Mouse (Mus musculus): ENCODE measurements at regions not wholly inside any gene's neighbourhood (a gene's known extent, or its start where the extent isn't known, plus 50 kb on each side); places are given as distances from the start of the nearest gene placed in this dataset.

- H3K27ac ChIP-seq (replicated peaks), result no peak overlapping the region; the same call in 1 of the 2 replicates
- H3K4me2 ChIP-seq, result no peak overlapping the region
- no peak overlapping the region for H3K9ac ChIP-seq (replicated peaks)
- H3K27me3 ChIP-seq (replicated peaks), result no peaks in the 10 kb centered on the region
- WGBS, result 41% methylated on average over 12 of the region's 12 CpGs
- no peaks in the 10 kb centered on the region for H3K9me3 ChIP-seq (replicated peaks)
- H3K36me3 ChIP-seq, result no peaks in the 10 kb centered on the region
- H3K4me1 ChIP-seq, result peaks cover 13% of the 10 kb centered on the region
- no peak overlapping the region for H3K4me3 ChIP-seq (replicated peaks)
- no peak for ATAC-seq (ENCODE audit: low FRiP score)
Observed at GRCm38 (mm10) chr10:111801021-111801793, 171.3 kb upstream of the Krr1 start.

GRCm38 (mm10) chr10:111801794-111802359 lies 170.6 kb upstream of the Krr1 start:
- Histone ChIP-seq H3K27me3 (replicated peaks) (no peaks in the 10 kb centered on the region), H3K4me2 (0 out of 2 replicates have a peak overlapping the region, but pooled peaks have one; percentile 3), H3K9ac (replicated peaks) (no peak overlapping the region), H3K27ac (replicated peaks) (no peak overlapping the region), H3K9me3 (replicated peaks) (no peaks in the 10 kb centered on the region), H3K4me3 (replicated peaks) (no peak overlapping the region), H3K4me1 (peaks cover 13% of the 10 kb centered on the region), H3K36me3 (no peaks in the 10 kb centered on the region)
- no peak for ATAC-seq (ENCODE audit: low FRiP score)
- WGBS, result 46% methylated on average over 12 of the region's 12 CpGs

GRCm38 (mm10) chr10:111806333-111806732 lies 166.1 kb upstream of the Krr1 start:
- Histone ChIP-seq H3K27ac (replicated peaks) (no peak overlapping the region), H3K9me3 (replicated peaks) (no peaks in the 10 kb centered on the region), H3K4me3 (replicated peaks) (no peak overlapping the region), H3K36me3 (no peaks in the 10 kb centered on the region), H3K4me1 (peaks cover 9% of the 10 kb centered on the region), H3K9ac (replicated peaks) (no peak overlapping the region), H3K27me3 (replicated peaks) (no peaks in the 10 kb centered on the region), H3K4me2 (no peak overlapping the region)
- WGBS, result 92% methylated on average over 3 of the region's 3 CpGs
- no peak for ATAC-seq (ENCODE audit: low FRiP score)

- WGBS, result 74% methylated on average over 5 of the region's 5 CpGs
- Histone ChIP-seq H3K9me3 (replicated peaks) (no peaks in the 10 kb centered on the region), H3K36me3 (no peaks in the 10 kb centered on the region), H3K4me2 (no peak overlapping the region), H3K9ac (replicated peaks) (no peak overlapping the region), H3K4me3 (replicated peaks) (no peak overlapping the region), H3K4me1 (peaks cover 3% of the 10 kb centered on the region), H3K27ac (replicated peaks) (no peak overlapping the region), H3K27me3 (replicated peaks) (no peaks in the 10 kb centered on the region)
- no peak for ATAC-seq (ENCODE audit: low FRiP score)
Observed at GRCm38 (mm10) chr10:111806916-111807315, 165.5 kb upstream of the Krr1 start.

GRCm38 (mm10) chr10:111813736-111814135 lies 158.7 kb upstream of the Krr1 start:
- H3K27me3 ChIP-seq (replicated peaks), result no peaks in the 10 kb centered on the region

GRCm38 (mm10) chr10:111814648-111815047 lies 157.8 kb upstream of the Krr1 start:
- 85% methylated on average over 5 of the region's 5 CpGs for WGBS
- Histone ChIP-seq H3K9me3 (replicated peaks) (no peaks in the 10 kb centered on the region), H3K36me3 (no peaks in the 10 kb centered on the region), H3K27me3 (replicated peaks) (no peaks in the 10 kb centered on the region), H3K4me2 (no peak overlapping the region), H3K27ac (replicated peaks) (no peak overlapping the region), H3K4me3 (replicated peaks) (no peak overlapping the region), H3K9ac (replicated peaks) (no peak overlapping the region), H3K4me1 (no peaks in the 10 kb centered on the region)
- no peak for ATAC-seq (ENCODE audit: low FRiP score)

More at GRCm38 (mm10) chr10:111813736-111814135, 158.7 kb upstream of the Krr1 start:
- Histone ChIP-seq H3K4me2 (no peak overlapping the region), H3K4me1 (no peaks in the 10 kb centered on the region), H3K36me3 (no peaks in the 10 kb centered on the region), H3K9ac (replicated peaks) (no peak overlapping the region), H3K4me3 (replicated peaks) (no peak overlapping the region), H3K27ac (replicated peaks) (no peak overlapping the region), H3K9me3 (replicated peaks) (no peaks in the 10 kb centered on the region)
- WGBS, result 89% methylated on average over 4 of the region's 4 CpGs
- ATAC-seq (ENCODE audit: low FRiP score), result no peak

GRCm38 (mm10) chr10:111815160-111815559 lies 157.3 kb upstream of the Krr1 start:
- WGBS, result 89% methylated on average over 2 of the region's 2 CpGs
- no peak overlapping the region for H3K27ac ChIP-seq (replicated peaks)

GRCm38 (mm10) chr10:111815821-111816599 lies 156.5 kb upstream of the Krr1 start:
- no peaks in the 10 kb centered on the region for H3K9me3 ChIP-seq (replicated peaks)
- H3K4me2 ChIP-seq, result no peak overlapping the region
- H3K27ac ChIP-seq (replicated peaks), result no peak overlapping the region
- H3K9ac ChIP-seq (replicated peaks), result no peak overlapping the region
- H3K4me1 ChIP-seq, result no peaks in the 10 kb centered on the region
- no peak for ATAC-seq (ENCODE audit: low FRiP score)
- WGBS, result 84% methylated on average over 7 of the region's 7 CpGs
- H3K36me3 ChIP-seq, result no peaks in the 10 kb centered on the region
- no peak overlapping the region for H3K4me3 ChIP-seq (replicated peaks)
- no peaks in the 10 kb centered on the region for H3K27me3 ChIP-seq (replicated peaks)

More at GRCm38 (mm10) chr10:111815160-111815559, 157.3 kb upstream of the Krr1 start:
- Histone ChIP-seq H3K4me1 (no peaks in the 10 kb centered on the region), H3K9ac (replicated peaks) (no peak overlapping the region), H3K4me2 (no peak overlapping the region), H3K36me3 (no peaks in the 10 kb centered on the region), H3K4me3 (replicated peaks) (no peak overlapping the region), H3K27me3 (replicated peaks) (no peaks in the 10 kb centered on the region), H3K9me3 (replicated peaks) (no peaks in the 10 kb centered on the region)
- no peak for ATAC-seq (ENCODE audit: low FRiP score)

- H3K4me1 ChIP-seq, result no peaks in the 10 kb centered on the region
- 93% methylated on average over 8 of the region's 8 CpGs for WGBS
- H3K27me3 ChIP-seq (replicated peaks), result no peaks in the 10 kb centered on the region
- H3K4me3 ChIP-seq (replicated peaks), result no peak overlapping the region
- no peaks in the 10 kb centered on the region for H3K36me3 ChIP-seq
- no peak overlapping the region for H3K27ac ChIP-seq (replicated peaks)
- no peak overlapping the region for H3K9ac ChIP-seq (replicated peaks)
- ATAC-seq (ENCODE audit: low FRiP score), result no peak
- H3K4me2 ChIP-seq, result no peak overlapping the region
- no peaks in the 10 kb centered on the region for H3K9me3 ChIP-seq (replicated peaks)
Observed at GRCm38 (mm10) chr10:111819755-111820451, 152.6 kb upstream of the Krr1 start.

- Histone ChIP-seq H3K9me3 (replicated peaks) (no peaks in the 10 kb centered on the region), H3K4me1 (no peaks in the 10 kb centered on the region), H3K4me2 (no peak overlapping the region), H3K9ac (replicated peaks) (no peak overlapping the region), H3K4me3 (replicated peaks) (no peak overlapping the region), H3K27me3 (replicated peaks) (no peaks in the 10 kb centered on the region), H3K36me3 (no peaks in the 10 kb centered on the region), H3K27ac (replicated peaks) (no peak overlapping the region)
- WGBS, result 68% methylated on average over 4 of the region's 4 CpGs
- no peak for ATAC-seq (ENCODE audit: low FRiP score)
Observed at GRCm38 (mm10) chr10:111824820-111825219, 147.6 kb upstream of the Krr1 start.

GRCm38 (mm10) chr10:111826033-111826754 lies 146.3 kb upstream of the Krr1 start:
- whole genome bisulfite sequencing, result 80% methylated on average over 4 of the region's 4 CpGs
- no peaks in the 10 kb centered on the region for H3K4me1 ChIP-seq
- ATAC-seq (ENCODE audit: low FRiP score), result no peak
- H3K27ac ChIP-seq (replicated peaks), result no peak overlapping the region
- no peaks in the 10 kb centered on the region for H3K27me3 ChIP-seq (replicated peaks)
- H3K4me2 ChIP-seq, result no peak overlapping the region
- H3K36me3 ChIP-seq, result no peaks in the 10 kb centered on the region
- H3K9me3 ChIP-seq (replicated peaks), result no peaks in the 10 kb centered on the region
- H3K9ac ChIP-seq (replicated peaks), result no peak overlapping the region
- no peak overlapping the region for H3K4me3 ChIP-seq (replicated peaks)

Measured in neural tube, embryonic 15.5 days (tissue).